Mouse (Mus musculus) liver, adult 2 months (tissue): Measurements from ENCODE around the gene Cyp2r1.

Experiments
- CTCF ChIP-seq: fragments of 200-500 bp; IDR thresholded peaks from 2 replicates; pipeline ENCODE4 v1.5.1; 2011; ENCODE audit warnings: low read depth, low read length, control low read depth
- POLR2A ChIP-seq: fragments of 200-500 bp; IDR thresholded peaks from 2 replicates; pipeline ENCODE4 v1.6.1; 2011; ENCODE audit warnings: low read length, control low read depth; ENCODE audit not compliant: insufficient read depth; ENCODE audit errors: extremely low read depth

DNA sequence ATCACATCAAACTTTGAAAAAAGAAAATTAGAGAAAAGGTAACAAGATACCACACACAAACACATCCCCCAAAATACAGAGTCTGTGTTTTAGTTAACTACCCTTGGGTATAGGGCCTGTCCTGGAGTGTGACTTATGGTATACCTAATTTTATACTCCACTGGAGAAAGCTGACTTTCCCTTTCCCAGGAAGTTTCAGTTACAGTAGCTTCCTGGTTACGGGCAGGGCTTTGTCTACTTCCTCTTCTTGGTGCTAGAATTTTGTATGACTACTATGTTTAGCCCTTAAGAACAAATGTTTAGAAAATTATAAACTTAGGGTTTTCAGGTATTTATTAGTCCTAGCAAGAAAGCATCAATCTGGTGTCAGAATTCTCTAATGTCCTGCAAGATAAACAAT is 36.5 kb downstream of the Cyp2r1 start:
- TF ChIP-seq POLR2A (no peak), CTCF (no peak)
